Mouse (Mus musculus) heart, adult 2 months (tissue): ENCODE measurements around the gene Vmn1r59. TPM values are rescaled to one million over a fixed set of nuclear protein-coding genes. Genes with fewer than 3 reads are reported as not detected.
"Not testable (repeated sequence)": the region's sequence is repeated elsewhere in the genome, so short reads cannot be mapped to it uniquely, and the experiment has no call there.

Source experiments
- DNase-seq, 2 experiments: peaks; one replicate each; pipeline ENCODE4 v3.0.0; 2021
- H3K27ac ChIP-seq: fragments of 200-600 bp; 2 replicates; pipeline ENCODE4 v1.8.1; 2022
- H3K27me3 ChIP-seq: fragments of 200-500 bp; 2 replicates; pipeline ENCODE4 v1.6.1; 2012; ENCODE audit warnings: mild to moderate bottlenecking, low read length, inconsistent platforms, mixed read lengths; ENCODE audit not compliant: control insufficient read depth, insufficient read depth
- H3K36me3 ChIP-seq: fragments of 200-500 bp; 2 replicates; pipeline ENCODE4 v1.6.1; 2012; ENCODE audit warnings: low read length, inconsistent platforms; ENCODE audit not compliant: control insufficient read depth, insufficient read depth
- H3K4me1 ChIP-seq: fragments of 200-500 bp; 2 replicates; pipeline ENCODE4 v1.6.1; 2011; ENCODE audit warnings: low read length; ENCODE audit not compliant: control insufficient read depth, insufficient read depth
- H3K4me3 ChIP-seq: fragments of 200-600 bp; 2 replicates; pipeline ENCODE4 v1.8.1; 2022
- H3K79me2 ChIP-seq: fragments of 200-500 bp; replicated peaks from 2 replicates; pipeline ENCODE4 v1.6.1; 2012; ENCODE audit warnings: mild to moderate bottlenecking, inconsistent platforms, low read length, moderate library complexity, mixed read lengths; ENCODE audit not compliant: control insufficient read depth, insufficient read depth
- H3K9ac ChIP-seq: fragments of 200-500 bp; 2 replicates; pipeline ENCODE4 v1.6.1; 2012; ENCODE audit warnings: low read depth, mild to moderate bottlenecking, control low read depth, inconsistent platforms, low read length, mixed read lengths
- CTCF ChIP-seq: fragments of 200-600 bp; IDR thresholded peaks from 2 replicates; pipeline ENCODE4 v1.8.1; 2022; ENCODE audit warnings: antibody characterized with exemption, mild to moderate bottlenecking, moderate library complexity
- EP300 ChIP-seq: fragments of 200-500 bp; IDR thresholded peaks from 2 replicates; pipeline ENCODE4 v1.6.1; 2011; ENCODE audit warnings: low read depth, low read length, control low read depth; ENCODE audit not compliant: insufficient read depth
- POLR2A ChIP-seq: fragments of 200-500 bp; IDR thresholded peaks from 2 replicates; pipeline ENCODE4 v1.6.1; 2011; ENCODE audit warnings: mild to moderate bottlenecking, low read depth, low read length, control low read depth; ENCODE audit not compliant: insufficient read depth
- WGBS: fragments of 180-500 bp; shearing (Covaris S2); methylation state at CpG from one replicate; pipeline ENCODE4 v1.1.7; 2018; 5-methylcytosine and 5-hydroxymethylcytosine counted together
- intact Hi-C: fragments of 180-260 bp; cut with DNase I; formaldehyde crosslinking; loops from one replicate; pipeline ENCODE4 v1.15.1; 2025
- long read RNA-seq: library from polyadenylated mRNA; stranded (forward); transcript quantifications from one replicate; pipeline ENCODE4 v2.0.0, GENCODE M21; 2021
- polyA plus RNA-seq: library from polyadenylated mRNA; depleted of rRNA; stranded (reverse); fragments of >200 nt; gene quantifications from 2 replicates; pipeline ENCODE4 v1.2.3, GENCODE M21; 2012; rRNA removed
- total RNA-seq, 2 experiments: library from RNA; stranded (reverse); gene quantifications; 2 replicates each; pipeline ENCODE4 v1.2.3; 2021

Gene Vmn1r59
- not detected for total RNA-seq
- polyA plus RNA-seq, result not detected in 2 replicates
- long read RNA-seq, result 0 reads

- intact Hi-C loops, result loop anchor here (10.0 kb wide), 1 partner anchor 232 kb away; no protein-coding TSS in a partner anchor
- Histone ChIP-seq H3K36me3 (no peaks in the 10 kb centered on the region), H3K4me1 (no peaks in the 10 kb centered on the region), H3K27ac (no peak within 1 kb of the TSS), H3K9ac (no peak within 1 kb of the TSS), H3K79me2 (no peaks in the 10 kb centered on the region), H3K27me3 (no peaks in the 10 kb centered on the region), H3K4me3 (no peak within 1 kb of the TSS)
- TF ChIP-seq POLR2A (no peak), CTCF (no peak), EP300 (no peak)
- DNase-seq, result no peak
Measured at GRCm38 (mm10) chr7:5456674-5457073, at the start of gene Vmn1r59. Gene Vmn1r59, minus strand, starts transcription at chr7:5456774.

- H3K36me3 ChIP-seq, H3K9ac ChIP-seq, H3K4me1 ChIP-seq, H3K4me3 ChIP-seq, H3K79me2 ChIP-seq, H3K27me3 ChIP-seq, H3K27ac ChIP-seq, intact Hi-C loops, DNase-seq: not testable (repeated sequence)
Measured at GRCm38 (mm10) chr7:5493856-5494255, 37.3 kb upstream of the Vmn1r59 start, which contains the start of gene Vmn2r28. Gene Vmn2r28, minus strand, starts transcription at chr7:5493956.

GRCm38 (mm10) chr7:5454011-5454410 is 2.6 kb downstream of the Vmn1r59 start:
- H3K4me1 ChIP-seq, H3K27ac ChIP-seq, H3K27me3 ChIP-seq, H3K36me3 ChIP-seq, H3K4me3 ChIP-seq, H3K9ac ChIP-seq, H3K79me2 ChIP-seq, DNase-seq: not testable (repeated sequence)
- intact Hi-C loops, result loop anchor here (10.0 kb wide), 1 partner anchor 229 kb away; no protein-coding TSS in a partner anchor
- WGBS, result 60% methylated on average over 3 of the region's 3 CpGs

GRCm38 (mm10) chr7:5448627-5449026 is 7.9 kb downstream of the Vmn1r59 start:
- Histone ChIP-seq H3K4me1 (no peaks in the 10 kb centered on the region), H3K27ac (no peak overlapping the region), H3K9ac (no peak overlapping the region), H3K79me2 (no peaks in the 10 kb centered on the region), H3K36me3 (no peaks in the 10 kb centered on the region), H3K27me3 (no peaks in the 10 kb centered on the region), H3K4me3 (no peak overlapping the region)
- no peak for DNase-seq
- TF ChIP-seq CTCF (no peak), POLR2A (no peak), EP300 (no peak)
- intact Hi-C loops, result no loop called here

GRCm38 (mm10) chr7:5413296-5413695 is 43.3 kb downstream of the Vmn1r59 start, which contains the start of gene Vmn1r58:
Gene Vmn1r58, minus strand, starts transcription at chr7:5413396.
- intact Hi-C loops, H3K4me3 ChIP-seq, H3K27me3 ChIP-seq, DNase-seq, H3K9ac ChIP-seq, H3K36me3 ChIP-seq, H3K27ac ChIP-seq, H3K79me2 ChIP-seq, H3K4me1 ChIP-seq: not testable (repeated sequence)

- WGBS, result 21% methylated on average over 2 of the region's 2 CpGs
- Histone ChIP-seq H3K27me3 (no peaks in the 10 kb centered on the region), H3K79me2 (no peaks in the 10 kb centered on the region), H3K4me1 (no peaks in the 10 kb centered on the region), H3K4me3 (no peak overlapping the region), H3K36me3 (no peaks in the 10 kb centered on the region), H3K9ac (no peak overlapping the region), H3K27ac (no peak overlapping the region)
- DNase-seq, result no peak
- no peak for TF ChIP-seq EP300
- intact Hi-C loops, result no loop called here
Measured at GRCm38 (mm10) chr7:5406201-5406600, 50.4 kb downstream of the Vmn1r59 start.

Other genes starting within 250 kb of the Vmn1r59 start
- gene Vmn1r57, start 238.3 kb downstream of the Vmn1r59 start, total RNA-seq, result not detected
- not detected in 2 replicates for gene Vmn1r57, start 238.3 kb downstream of the Vmn1r59 start, polyA plus RNA-seq
- not detected for gene Gm5065, start 106.2 kb downstream of the Vmn1r59 start, total RNA-seq
- gene Gm5065, start 106.2 kb downstream of the Vmn1r59 start, polyA plus RNA-seq, result not detected in 2 replicates
- not detected for gene Nlrp2, start 105.7 kb downstream of the Vmn1r59 start, total RNA-seq
- not detected in 2 replicates for gene Nlrp2, start 105.7 kb downstream of the Vmn1r59 start, polyA plus RNA-seq
- not detected for gene Vmn1r58, start 43.4 kb downstream of the Vmn1r59 start, total RNA-seq
- not detected in 2 replicates for gene Vmn1r58, start 43.4 kb downstream of the Vmn1r59 start, polyA plus RNA-seq
- gene Vmn2r28, start 37.2 kb upstream of the Vmn1r59 start, total RNA-seq, result not detected
- not detected in 2 replicates for gene Vmn2r28, start 37.2 kb upstream of the Vmn1r59 start, polyA plus RNA-seq
- not detected for gene Vmn1r60, start 90.5 kb upstream of the Vmn1r59 start, total RNA-seq
- gene Vmn1r60, start 90.5 kb upstream of the Vmn1r59 start, polyA plus RNA-seq, result not detected in 2 replicates
- gene Vmn1r61, start 156.5 kb upstream of the Vmn1r59 start, total RNA-seq, result not detected
- gene Vmn1r61, start 156.5 kb upstream of the Vmn1r59 start, polyA plus RNA-seq, result not detected in 2 replicates
- gene Vmn1r62, start 216.9 kb upstream of the Vmn1r59 start, total RNA-seq, result not detected
- gene Vmn1r62, start 216.9 kb upstream of the Vmn1r59 start, polyA plus RNA-seq, result not detected in 2 replicates